Mouse (Mus musculus): ENCODE results near the gene Nphs1. TPM values are rescaled to one million over a fixed set of nuclear protein-coding genes. Genes with fewer than 3 reads are reported as not detected.

The Nphs1 gene
- polyA plus RNA-seq, 1 experiment from 2014 or later, result 0.10 TPM

DNA sequence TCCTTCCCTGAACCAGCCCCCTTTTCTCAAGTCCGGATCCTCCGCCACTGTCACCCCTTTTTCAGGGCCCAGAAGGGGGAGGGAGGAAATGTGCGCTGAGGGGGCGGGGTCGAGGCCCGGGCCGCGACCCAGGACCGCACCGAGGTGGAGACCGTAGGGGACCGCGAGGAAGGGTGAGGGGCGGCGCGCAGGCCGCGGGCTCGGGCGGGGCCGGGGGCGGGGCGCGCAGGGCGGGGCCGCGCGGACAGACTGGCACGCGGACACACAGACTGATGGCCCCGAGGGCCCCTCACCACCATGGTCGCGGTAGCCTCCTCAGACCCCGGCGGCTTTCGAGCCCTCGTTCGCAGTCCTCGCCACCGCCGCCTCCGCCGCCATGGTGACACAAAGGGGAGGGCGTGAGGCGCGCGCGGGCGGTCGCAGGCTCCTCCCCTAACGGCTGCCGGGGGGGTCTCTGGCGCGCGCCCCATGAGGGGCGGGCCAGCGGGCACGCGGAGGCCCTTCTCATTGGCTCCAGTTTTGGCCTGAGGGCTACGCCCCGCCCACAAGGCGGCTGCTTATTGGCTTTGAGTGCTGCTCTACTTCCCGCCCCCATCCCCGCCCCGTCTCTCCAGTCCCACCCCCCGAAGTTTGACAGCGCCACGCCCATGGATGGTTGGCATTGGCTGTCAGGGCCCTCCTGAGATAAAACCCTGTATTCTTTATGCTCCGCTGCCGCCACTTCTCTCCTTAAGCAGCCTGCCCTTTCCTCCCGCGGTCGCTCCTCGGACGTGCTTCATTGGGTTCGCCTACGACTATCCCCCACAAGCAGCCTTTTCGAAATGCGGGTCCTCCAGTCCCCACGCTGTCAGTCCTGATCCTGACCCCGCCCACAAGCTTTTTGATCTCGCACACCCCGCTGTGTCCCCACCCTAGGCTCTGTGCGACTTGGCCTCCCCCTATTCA, 76.8 kb downstream of the Nphs1 start, which contains the start of gene Arhgap33:
Gene Arhgap33, minus strand, starts transcription at position 428 of the 945 bp plus-strand sequence.
- Histone ChIP-seq H3K36me3 (ENCODE audit: control insufficient read depth, insufficient read depth, low read length) (peaks cover 43% of the 10 kb centered on the region), H3K4me3 (ENCODE audit: low read depth, low read length) (peak within 1 kb of the TSS; percentile 83), H3K9ac (ENCODE audit: low read length) (peak within 1 kb of the TSS; percentile 91), H3K27ac (ENCODE audit: low read depth, low read length) (peak within 1 kb of the TSS; percentile 93), H3K4me2 (ENCODE audit: low read length) (peak within 1 kb of the TSS; percentile 89), H3K9me3 (replicated peaks; ENCODE audit: control insufficient read depth, low read length) (no peaks in the 10 kb centered on the region), H3K4me1 (ENCODE audit: control insufficient read depth, insufficient read depth, low read length) (peaks cover 19% of the 10 kb centered on the region), H3K27me3 (replicated peaks; ENCODE audit: control insufficient read depth, insufficient read depth, low read length) (no peaks in the 10 kb centered on the region)
- ATAC-seq (peak; percentile 93), DNase-seq (ENCODE audit: low spot score) (peak; percentile 100)
- WGBS, result 1% methylated on average over 58 of the region's 84 CpGs

Other genes with a start within 250 kb of the Nphs1 start
- gene Polr2i, start 226.4 kb upstream of the Nphs1 start, polyA plus RNA-seq (2014; fragmentation: Nextera tagmentation; extraction: Ambion mirVana), result 191 and 256 TPM in 2 replicates
- 376 and 384 TPM in 2 replicates for gene Tbcb, start 226.0 kb upstream of the Nphs1 start, polyA plus RNA-seq (2014; fragmentation: Nextera tagmentation; extraction: Ambion mirVana)
- not detected in 2 replicates for gene Ovol3, start 222.6 kb upstream of the Nphs1 start, polyA plus RNA-seq (2014; fragmentation: Nextera tagmentation; extraction: Ambion mirVana)
- gene Thap8, start 178.2 kb upstream of the Nphs1 start, polyA plus RNA-seq (2014; fragmentation: Nextera tagmentation; extraction: Ambion mirVana), result 0.27 and 0.32 TPM in 2 replicates
- gene Wdr62, start 177.9 kb upstream of the Nphs1 start, polyA plus RNA-seq (2014; fragmentation: Nextera tagmentation; extraction: Ambion mirVana), result 5.6 and 5.8 TPM in 2 replicates
- gene Clip3, start 166.6 kb upstream of the Nphs1 start, polyA plus RNA-seq (2014; fragmentation: Nextera tagmentation; extraction: Ambion mirVana), result 142 and 174 TPM in 2 replicates
- 102 and 118 TPM in 2 replicates for gene Alkbh6, start 149.6 kb upstream of the Nphs1 start, polyA plus RNA-seq (2014; fragmentation: Nextera tagmentation; extraction: Ambion mirVana)
- 3.6 and 3.7 TPM in 2 replicates for gene Syne4, start 143.5 kb upstream of the Nphs1 start, polyA plus RNA-seq (2014; fragmentation: Nextera tagmentation; extraction: Ambion mirVana)
- not detected in 2 replicates for gene E130208F15Rik, start 136.6 kb upstream of the Nphs1 start, polyA plus RNA-seq (2014; fragmentation: Nextera tagmentation; extraction: Ambion mirVana)
- 18.7 and 23.8 TPM in 2 replicates for gene Sdhaf1, start 134.4 kb upstream of the Nphs1 start, polyA plus RNA-seq (2014; fragmentation: Nextera tagmentation; extraction: Ambion mirVana)
- 8.8 and 10.3 TPM in 2 replicates for gene Lrfn3, start 95.5 kb upstream of the Nphs1 start, polyA plus RNA-seq (2014; fragmentation: Nextera tagmentation; extraction: Ambion mirVana)
- gene Tyrobp, start 44.6 kb upstream of the Nphs1 start, polyA plus RNA-seq (2014; fragmentation: Nextera tagmentation; extraction: Ambion mirVana), result 31.1 and 31.3 TPM in 2 replicates
- gene Hcst, start 38.5 kb upstream of the Nphs1 start, polyA plus RNA-seq (2014; fragmentation: Nextera tagmentation; extraction: Ambion mirVana), result 0.61 TPM in 1 of 2 replicates, not detected in the other
- gene Nfkbid, start 36.6 kb upstream of the Nphs1 start, polyA plus RNA-seq (2014; fragmentation: Nextera tagmentation; extraction: Ambion mirVana), result 1.2 and 1.4 TPM in 2 replicates
- gene Aplp1, start 12.8 kb upstream of the Nphs1 start, polyA plus RNA-seq (2014; fragmentation: Nextera tagmentation; extraction: Ambion mirVana), result 467 and 579 TPM in 2 replicates
- gene Kirrel2, start 625 bp upstream of the Nphs1 start, polyA plus RNA-seq (2014; fragmentation: Nextera tagmentation; extraction: Ambion mirVana), result 0.65 and 0.79 TPM in 2 replicates
- gene Prodh2, start 35.3 kb downstream of the Nphs1 start, polyA plus RNA-seq (2014; fragmentation: Nextera tagmentation; extraction: Ambion mirVana), result not detected in 2 replicates
- gene Arhgap33, start 76.7 kb downstream of the Nphs1 start, polyA plus RNA-seq (2014; fragmentation: Nextera tagmentation; extraction: Ambion mirVana), result 63.5 and 98.4 TPM in 2 replicates
- gene Hspb6, start 93.9 kb downstream of the Nphs1 start, polyA plus RNA-seq (2014; fragmentation: Nextera tagmentation; extraction: Ambion mirVana), result 8.6 and 10.1 TPM in 2 replicates
- gene Proser3, start 94.0 kb downstream of the Nphs1 start, polyA plus RNA-seq (2014; fragmentation: Nextera tagmentation; extraction: Ambion mirVana), result 6.2 and 7.1 TPM in 2 replicates
- 47.6 and 59.0 TPM in 2 replicates for gene Lin37, start 101.5 kb downstream of the Nphs1 start, polyA plus RNA-seq (2014; fragmentation: Nextera tagmentation; extraction: Ambion mirVana)
- 132 and 135 TPM in 2 replicates for gene U2af1l4, start 105.0 kb downstream of the Nphs1 start, polyA plus RNA-seq (2014; fragmentation: Nextera tagmentation; extraction: Ambion mirVana)
- gene Gm49396, start 105.0 kb downstream of the Nphs1 start, polyA plus RNA-seq (2014; fragmentation: Nextera tagmentation; extraction: Ambion mirVana), result 7.0 and 10.7 TPM in 2 replicates
- gene Psenen, start 105.3 kb downstream of the Nphs1 start, polyA plus RNA-seq (2014; fragmentation: Nextera tagmentation; extraction: Ambion mirVana), result 121 and 143 TPM in 2 replicates
- gene Igflr1, start 107.1 kb downstream of the Nphs1 start, polyA plus RNA-seq (2014; fragmentation: Nextera tagmentation; extraction: Ambion mirVana), result 1.7 and 6.4 TPM in 2 replicates
- 8.7 and 9.6 TPM in 2 replicates for gene Kmt2b, start 130.4 kb downstream of the Nphs1 start, polyA plus RNA-seq (2014; fragmentation: Nextera tagmentation; extraction: Ambion mirVana)
- 0.12 and 0.34 TPM in 2 replicates for gene Zbtb32, start 140.6 kb downstream of the Nphs1 start, polyA plus RNA-seq (2014; fragmentation: Nextera tagmentation; extraction: Ambion mirVana)
- gene Upk1a, start 154.5 kb downstream of the Nphs1 start, polyA plus RNA-seq (2014; fragmentation: Nextera tagmentation; extraction: Ambion mirVana), result 0.20 and 0.25 TPM in 2 replicates
- 909 and 1,141 TPM in 2 replicates for gene Cox6b1, start 167.8 kb downstream of the Nphs1 start, polyA plus RNA-seq (2014; fragmentation: Nextera tagmentation; extraction: Ambion mirVana)
- not detected in 2 replicates for gene Etv2, start 177.5 kb downstream of the Nphs1 start, polyA plus RNA-seq (2014; fragmentation: Nextera tagmentation; extraction: Ambion mirVana)
- 120 and 133 TPM in 2 replicates for gene Rbm42, start 192.0 kb downstream of the Nphs1 start, polyA plus RNA-seq (2014; fragmentation: Nextera tagmentation; extraction: Ambion mirVana)
- 32.9 and 35.8 TPM in 2 replicates for gene Haus5, start 206.7 kb downstream of the Nphs1 start, polyA plus RNA-seq (2014; fragmentation: Nextera tagmentation; extraction: Ambion mirVana)
- not detected in 2 replicates for gene Pmis2, start 213.3 kb downstream of the Nphs1 start, polyA plus RNA-seq (2014; fragmentation: Nextera tagmentation; extraction: Ambion mirVana)
- gene 2200002J24Rik, start 240.6 kb downstream of the Nphs1 start, polyA plus RNA-seq (2014; fragmentation: Nextera tagmentation; extraction: Ambion mirVana), result not detected in 2 replicates